Mouse (Mus musculus) cerebellum, adult 2 months (tissue): ENCODE data around the gene Dyrk2. TPM values are rescaled to one million over a fixed set of nuclear protein-coding genes. Genes with fewer than 3 reads are reported as not detected.

ENCODE experiments used
- DNase-seq, 2 experiments: peaks; one replicate each; pipeline ENCODE4 v3.0.0; 2021
- H3K27ac ChIP-seq: fragments of 200-500 bp; 2 replicates; pipeline ENCODE4 v1.5.1; 2012; ENCODE audit warnings: low read length, control low read depth, inconsistent platforms; ENCODE audit not compliant: insufficient read depth
- H3K27me3 ChIP-seq: fragments of 200-500 bp; 2 replicates; pipeline ENCODE4 v1.6.1; 2012; ENCODE audit warnings: inconsistent platforms, mild to moderate bottlenecking, low read length, moderate library complexity; ENCODE audit not compliant: control insufficient read depth, insufficient read depth
- H3K4me1 ChIP-seq: fragments of 200-500 bp; 2 replicates; pipeline ENCODE4 v1.6.1; 2011; ENCODE audit warnings: low read length; ENCODE audit not compliant: control insufficient read depth, insufficient read depth
- H3K4me3 ChIP-seq: fragments of 200-500 bp; replicated peaks from 2 replicates; pipeline ENCODE3; 2011; ENCODE audit warnings: mild to moderate bottlenecking, low read depth, low read length, control low read depth; ENCODE audit not compliant: insufficient read depth
- CTCF ChIP-seq: fragments of 200-500 bp; IDR thresholded peaks from 2 replicates; pipeline ENCODE4 v1.5.1; 2011; ENCODE audit warnings: low read depth, mild to moderate bottlenecking, control low read depth, low read length, moderate library complexity, borderline replicate concordance; ENCODE audit not compliant: insufficient read depth
- POLR2A ChIP-seq: fragments of 200-500 bp; IDR thresholded peaks from 2 replicates; pipeline ENCODE4 v1.6.1; 2011; ENCODE audit warnings: low read length, control low read depth, borderline replicate concordance; ENCODE audit not compliant: insufficient read depth
- WGBS: fragments of 180-500 bp; shearing (Covaris S2); methylation state at CpG from one replicate; pipeline ENCODE4 v1.1.7; 2018; 5-methylcytosine and 5-hydroxymethylcytosine counted together
- polyA plus RNA-seq: library from polyadenylated mRNA; depleted of rRNA; stranded (reverse); fragments of >200 nt; gene quantifications from 2 replicates; pipeline ENCODE4 v1.2.3, GENCODE M21; 2012

Gene Dyrk2
- polyA plus RNA-seq, 1 experiment, result 6.3 TPM

- H3K4me1 ChIP-seq, result 0 out of 2 replicates have a peak, but pooled peaks cover 2% of the 10 kb centered on the region
- H3K27ac ChIP-seq, result no peak overlapping the region
- DNase-seq, result no peak
- no peak overlapping the region for H3K4me3 ChIP-seq
- TF ChIP-seq CTCF (no peak), POLR2A (no peak)
- H3K27me3 ChIP-seq, result no peaks in the 10 kb centered on the region
- WGBS, result 97% methylated on average over 6 of the region's 6 CpGs
Observed at GRCm38 (mm10) chr10:118817089-118817488, 52.9 kb downstream of the Dyrk2 start.

DNA sequence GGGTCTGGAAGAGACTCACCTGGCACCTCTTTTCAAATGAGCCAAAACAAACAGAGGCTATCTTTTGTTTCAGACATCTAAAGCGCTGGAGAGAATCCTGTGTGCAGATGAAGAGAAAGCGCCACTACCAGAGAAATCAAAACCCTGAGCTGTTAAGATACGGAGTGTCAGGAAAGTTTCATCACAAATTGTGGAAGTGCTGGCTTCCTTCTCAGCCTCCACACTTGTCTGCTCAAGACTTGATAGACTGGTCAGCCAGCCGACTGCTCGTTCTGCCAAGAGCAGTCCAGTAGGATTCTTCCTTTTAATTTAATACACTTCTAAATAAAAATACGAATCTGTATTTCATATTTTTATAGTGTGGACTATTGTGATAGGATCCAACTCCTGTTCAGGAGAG is 58.1 kb downstream of the Dyrk2 start:
- no peak overlapping the region for H3K27ac ChIP-seq
- no peak overlapping the region for H3K4me3 ChIP-seq
- no peaks in the 10 kb centered on the region for H3K27me3 ChIP-seq
- TF ChIP-seq CTCF (no peak), POLR2A (no peak)
- 86% methylated on average over 6 of the region's 6 CpGs for WGBS
- H3K4me1 ChIP-seq, result no peaks in the 10 kb centered on the region
- DNase-seq, result no peak

DNA sequence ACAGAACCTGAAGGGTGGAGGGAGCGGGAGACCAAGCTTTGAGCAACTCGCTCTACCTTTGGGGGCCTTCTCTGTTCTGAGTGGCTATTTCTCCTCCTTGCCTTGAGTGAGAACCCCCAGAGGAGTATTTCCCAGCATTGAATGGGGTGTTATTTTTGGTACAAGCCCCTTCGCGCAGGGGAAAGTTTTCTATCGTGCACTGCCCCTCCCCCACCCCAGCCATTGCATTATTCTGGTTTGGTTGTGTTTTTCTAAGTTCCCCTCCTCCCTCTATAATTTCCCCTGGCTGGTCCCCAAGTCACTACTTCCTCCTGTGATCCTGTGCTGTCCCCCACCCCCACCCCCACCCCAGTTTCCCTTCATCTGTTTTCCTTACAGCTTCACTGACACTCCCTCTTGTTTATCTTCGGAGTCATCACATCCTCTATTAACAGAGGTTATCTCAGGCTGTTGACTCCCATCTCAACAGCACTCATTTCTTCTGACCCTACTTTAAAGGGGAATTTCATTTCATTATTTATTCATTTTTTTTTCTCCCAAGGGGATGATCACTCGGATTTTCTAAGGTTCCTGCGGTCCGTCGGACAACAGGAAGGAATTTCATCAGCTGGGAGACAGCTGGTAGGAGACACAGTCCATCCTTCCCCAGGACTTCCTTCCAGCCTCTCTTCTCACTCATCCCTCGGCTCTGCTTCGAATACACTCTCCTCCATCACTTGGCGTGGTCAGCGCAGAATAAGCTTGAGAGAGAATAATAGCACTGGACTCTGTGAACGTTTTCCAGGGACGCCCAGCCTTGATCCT is 58.9 kb downstream of the Dyrk2 start:
- Histone ChIP-seq H3K27me3 (no peaks in the 10 kb centered on the region), H3K4me1 (no peaks in the 10 kb centered on the region), H3K4me3 (no peak overlapping the region), H3K27ac (no peak overlapping the region)
- 60% methylated on average over 16 of the region's 16 CpGs for WGBS
- no peak for TF ChIP-seq POLR2A
- no peak for TF ChIP-seq CTCF
- DNase-seq, result no peak
